Mouse (Mus musculus) ovary, postnatal 36 days (tissue): ENCODE measurements around the gene Cacna1g.

ENCODE experiments used
- DNase-seq: peaks from one replicate; pipeline ENCODE4 v3.0.0; 2022; ENCODE audit warnings: low spot score, mixed read lengths

Cacna1g gene

GRCm38 (mm10) chr11:94445300-94445699, 28.7 kb downstream of the Cacna1g start:
- no peak for DNase-seq

DNA sequence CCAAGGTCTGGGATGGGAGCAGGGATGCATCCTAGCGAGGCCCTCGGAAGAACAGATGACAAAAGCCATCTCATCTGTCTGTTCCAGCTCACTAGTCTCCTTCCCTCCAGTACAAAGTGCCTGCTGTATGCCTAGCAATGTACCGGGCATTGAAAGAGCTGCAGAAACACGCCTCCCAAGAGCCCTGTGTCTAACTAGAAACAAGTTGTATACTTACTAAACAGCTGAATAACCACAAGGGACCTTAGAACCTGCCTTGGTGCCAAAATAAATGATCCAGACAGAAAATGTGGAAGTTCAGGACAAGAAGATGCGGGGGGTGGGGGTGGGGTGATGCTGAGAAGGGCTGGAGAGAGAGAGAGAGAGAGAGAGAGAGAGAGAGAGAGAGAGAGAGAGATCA, 29.2 kb downstream of the Cacna1g start:
- no peak for DNase-seq

DNA sequence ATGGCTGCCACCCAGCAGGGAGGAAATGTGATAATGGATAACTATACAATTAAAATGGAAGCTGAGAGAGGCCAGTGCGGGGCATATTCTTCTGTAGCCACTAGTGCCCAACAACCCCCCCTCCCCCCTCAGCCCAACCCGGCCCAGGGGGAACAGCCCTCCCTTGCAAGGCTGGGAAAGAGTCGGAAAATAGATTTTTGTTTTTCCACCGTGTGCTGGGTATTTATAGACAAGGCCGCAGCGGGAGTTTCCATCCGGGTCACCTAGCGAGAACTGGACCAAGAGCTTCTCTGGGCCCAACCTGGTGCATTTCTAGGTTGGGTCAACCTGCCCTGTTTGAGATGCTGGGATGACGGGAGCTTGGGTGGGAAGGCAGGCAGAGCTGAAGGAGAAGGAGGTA, 32.2 kb downstream of the Cacna1g start:
- no peak for DNase-seq

DNA sequence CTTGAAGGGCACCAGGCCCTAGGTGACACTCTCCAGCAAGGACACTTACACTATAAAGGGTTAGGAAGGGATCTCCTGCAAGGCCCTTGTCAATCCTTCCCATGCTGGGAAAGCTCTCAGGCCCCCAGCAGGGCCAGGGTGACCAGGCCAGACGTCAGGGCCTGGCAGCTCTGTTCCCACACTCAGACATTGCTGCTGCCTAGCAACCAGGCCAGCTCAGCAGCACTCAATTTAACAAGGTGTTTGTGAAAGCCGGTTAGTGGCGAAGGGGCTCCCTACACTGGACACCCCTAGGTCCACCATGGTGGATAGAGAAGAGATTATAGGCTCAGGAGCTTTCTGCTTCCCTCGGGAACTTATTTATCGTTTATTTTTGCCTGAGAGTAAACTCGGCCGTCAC, 32.9 kb downstream of the Cacna1g start:
- no peak for DNase-seq

- no peak for DNase-seq
Measured at GRCm38 (mm10) chr11:94440421-94440820, 33.6 kb downstream of the Cacna1g start.

- no peak for DNase-seq
Measured at GRCm38 (mm10) chr11:94429011-94429651, 44.9 kb downstream of the Cacna1g start.

- peak; percentile 74 for DNase-seq
Measured at GRCm38 (mm10) chr11:94428091-94428835, 45.7 kb downstream of the Cacna1g start.

- no peak for DNase-seq
Measured at GRCm38 (mm10) chr11:94425656-94426055, 48.3 kb downstream of the Cacna1g start.

DNA sequence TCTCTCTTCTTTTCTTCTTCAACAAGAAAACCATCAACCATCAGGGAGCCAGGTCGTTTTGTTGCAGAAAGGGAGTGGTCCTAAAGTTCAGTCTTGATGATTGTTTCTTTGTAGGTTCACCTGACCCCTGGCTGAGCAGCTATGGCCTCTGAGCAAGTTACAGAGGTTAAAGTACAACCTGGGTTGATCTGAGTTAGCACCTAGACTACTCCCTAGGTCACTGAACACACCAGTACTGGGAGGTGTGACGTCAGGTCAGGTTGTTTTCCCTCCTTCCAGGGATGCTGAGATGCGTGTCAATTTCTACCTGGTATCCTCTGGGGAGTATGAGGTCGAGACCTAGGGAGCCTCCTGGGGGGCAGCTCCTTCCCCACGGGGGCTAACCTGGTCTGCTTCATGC, 48.8 kb downstream of the Cacna1g start:
- DNase-seq: no peak

- no peak for DNase-seq
Measured at GRCm38 (mm10) chr11:94424380-94424779, 49.6 kb downstream of the Cacna1g start.

DNA sequence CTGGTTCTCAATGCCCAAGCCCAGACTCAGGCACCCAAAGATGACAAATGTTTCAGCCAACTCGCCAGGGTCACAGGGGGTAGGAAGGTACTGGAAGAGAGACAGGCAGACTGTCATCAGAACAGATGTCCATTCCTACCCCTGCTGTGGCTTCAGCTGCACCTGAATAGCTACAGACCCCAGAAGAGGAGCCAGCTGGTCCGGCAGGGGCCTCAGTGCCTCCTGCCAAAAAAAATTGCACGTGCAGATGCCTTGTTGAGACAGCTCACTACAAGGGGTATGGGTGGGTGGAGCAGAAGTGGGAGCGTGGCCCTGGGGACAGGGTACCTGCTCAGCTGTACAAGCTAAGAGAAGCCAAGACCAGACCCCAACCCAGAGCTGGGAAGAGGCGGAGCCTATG, 50.1 kb downstream of the Cacna1g start:
- DNase-seq: no peak

DNA sequence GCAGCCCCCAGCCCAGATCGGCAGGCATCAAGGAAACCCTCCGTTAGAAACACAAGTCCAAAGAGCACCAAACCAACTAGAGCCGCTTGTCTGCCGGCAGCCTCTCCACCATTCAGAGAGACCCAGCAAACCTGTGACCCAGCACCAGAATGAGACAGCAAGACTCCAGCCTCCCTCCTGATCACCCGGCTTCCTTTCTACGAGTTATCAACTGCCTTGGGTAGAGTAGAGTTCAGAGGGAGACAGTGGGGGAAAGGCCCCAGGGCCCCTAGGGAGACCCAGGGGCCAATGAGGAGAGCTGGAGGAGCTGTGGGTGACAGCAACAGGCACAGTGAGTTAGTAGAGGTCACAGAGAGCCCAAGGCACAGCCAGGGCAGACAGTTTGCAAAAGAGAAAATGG, 53.0 kb downstream of the Cacna1g start:
- DNase-seq: no peak

GRCm38 (mm10) chr11:94420325-94420724, 53.7 kb downstream of the Cacna1g start:
- DNase-seq: peak; percentile 44

- no peak for DNase-seq
Measured at GRCm38 (mm10) chr11:94419004-94419727, 54.8 kb downstream of the Cacna1g start.

GRCm38 (mm10) chr11:94414042-94414441, 60.0 kb downstream of the Cacna1g start:
- no peak for DNase-seq

DNA sequence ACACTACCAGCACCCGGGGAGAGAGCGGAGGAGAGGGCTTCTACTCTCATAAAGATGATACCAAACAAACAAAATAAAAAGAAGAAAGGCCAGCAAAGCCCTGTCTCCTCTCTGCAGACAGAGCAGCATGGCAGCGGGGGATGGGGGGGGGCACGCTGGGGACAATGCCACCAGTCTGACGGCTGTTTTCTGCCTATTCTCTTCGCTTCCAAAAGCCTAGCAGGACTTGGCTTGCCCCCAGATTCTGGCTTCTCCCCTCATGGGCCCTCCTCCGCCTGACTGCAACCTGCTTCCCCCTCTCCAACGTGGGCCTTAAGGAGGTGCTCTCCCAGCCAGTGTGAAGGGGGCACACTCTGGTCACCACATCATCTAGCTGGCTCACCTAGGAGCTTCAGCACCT, 60.5 kb downstream of the Cacna1g start:
- DNase-seq: no peak

GRCm38 (mm10) chr11:94412998-94413469, 61.0 kb downstream of the Cacna1g start:
- no peak for DNase-seq

DNA sequence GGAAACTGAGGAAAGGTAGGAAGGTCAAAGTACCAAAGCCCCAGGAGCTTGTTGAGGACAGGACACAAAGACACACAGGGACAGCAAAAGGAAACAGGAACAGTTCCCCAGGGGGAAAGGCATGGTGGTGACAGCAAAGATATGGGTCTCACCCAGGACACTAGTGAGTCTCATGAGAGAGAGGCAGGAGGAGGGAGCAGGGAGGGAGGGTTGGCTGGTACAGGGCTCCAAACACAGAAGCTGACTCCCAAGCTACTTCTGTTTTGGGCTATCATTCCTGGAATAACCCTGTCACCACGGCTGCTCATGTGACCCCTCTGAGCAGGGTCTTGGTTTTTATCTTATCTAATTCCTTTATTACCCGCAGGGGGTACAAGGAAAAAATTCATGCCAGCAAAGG, 61.4 kb downstream of the Cacna1g start:
- DNase-seq: no peak

GRCm38 (mm10) chr11:94407803-94408321, 66.1 kb downstream of the Cacna1g start:
- no peak for DNase-seq

DNA sequence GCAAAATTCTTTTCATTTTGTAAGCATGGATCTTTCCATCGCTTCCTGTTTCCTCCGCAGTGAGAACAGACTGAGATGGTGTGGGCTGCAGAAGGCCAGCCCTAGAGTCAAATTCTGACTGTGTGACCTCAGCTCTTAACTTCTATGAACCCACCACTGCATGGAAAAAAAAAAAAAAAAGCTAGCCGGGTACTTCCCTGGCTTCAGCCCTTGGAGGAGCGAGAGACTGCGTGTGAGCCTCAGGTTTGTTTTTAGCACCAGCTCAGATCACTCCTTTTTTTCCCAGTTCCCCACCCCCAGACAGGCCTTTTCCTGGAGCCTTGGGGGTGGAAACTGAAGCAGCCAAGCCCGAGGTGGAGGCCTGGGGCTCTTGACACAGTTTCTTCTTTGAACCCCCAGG, 68.7 kb downstream of the Cacna1g start:
- no peak for DNase-seq

DNA sequence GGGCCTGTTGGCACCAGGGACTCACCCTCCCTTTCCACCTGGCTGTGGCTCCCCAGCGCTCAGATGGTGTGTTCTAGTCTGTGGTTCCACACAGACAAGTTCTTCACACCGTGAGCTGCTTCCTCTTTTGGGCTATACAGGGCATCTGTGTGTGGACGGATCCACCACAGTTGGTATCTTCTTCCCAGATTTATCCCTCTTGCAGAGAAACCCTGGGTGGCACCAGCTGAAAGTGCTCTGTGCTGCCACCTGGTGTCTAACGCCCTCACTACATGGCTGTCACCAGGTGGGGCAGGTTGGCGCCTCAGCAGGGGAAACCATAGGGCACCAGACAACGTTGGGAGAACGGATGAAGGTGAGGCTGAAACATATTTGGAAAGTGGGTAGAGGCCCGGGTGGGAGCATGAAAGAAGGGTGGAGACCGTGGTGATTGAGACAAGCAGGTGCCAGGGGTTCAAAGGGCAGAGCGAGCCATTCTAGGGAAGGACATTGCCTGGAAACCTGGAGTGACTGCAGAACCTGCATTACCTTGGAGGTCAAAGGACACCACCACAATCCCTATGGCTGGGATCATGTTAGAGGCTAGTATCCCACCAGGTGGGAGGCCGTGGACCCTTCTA, 69.2 kb downstream of the Cacna1g start:
- DNase-seq: peak; percentile 82

GRCm38 (mm10) chr11:94404178-94404577, 69.8 kb downstream of the Cacna1g start:
- no peak for DNase-seq
